Mouse (Mus musculus): Measurements from ENCODE around the gene Prps1l3.

DNA sequence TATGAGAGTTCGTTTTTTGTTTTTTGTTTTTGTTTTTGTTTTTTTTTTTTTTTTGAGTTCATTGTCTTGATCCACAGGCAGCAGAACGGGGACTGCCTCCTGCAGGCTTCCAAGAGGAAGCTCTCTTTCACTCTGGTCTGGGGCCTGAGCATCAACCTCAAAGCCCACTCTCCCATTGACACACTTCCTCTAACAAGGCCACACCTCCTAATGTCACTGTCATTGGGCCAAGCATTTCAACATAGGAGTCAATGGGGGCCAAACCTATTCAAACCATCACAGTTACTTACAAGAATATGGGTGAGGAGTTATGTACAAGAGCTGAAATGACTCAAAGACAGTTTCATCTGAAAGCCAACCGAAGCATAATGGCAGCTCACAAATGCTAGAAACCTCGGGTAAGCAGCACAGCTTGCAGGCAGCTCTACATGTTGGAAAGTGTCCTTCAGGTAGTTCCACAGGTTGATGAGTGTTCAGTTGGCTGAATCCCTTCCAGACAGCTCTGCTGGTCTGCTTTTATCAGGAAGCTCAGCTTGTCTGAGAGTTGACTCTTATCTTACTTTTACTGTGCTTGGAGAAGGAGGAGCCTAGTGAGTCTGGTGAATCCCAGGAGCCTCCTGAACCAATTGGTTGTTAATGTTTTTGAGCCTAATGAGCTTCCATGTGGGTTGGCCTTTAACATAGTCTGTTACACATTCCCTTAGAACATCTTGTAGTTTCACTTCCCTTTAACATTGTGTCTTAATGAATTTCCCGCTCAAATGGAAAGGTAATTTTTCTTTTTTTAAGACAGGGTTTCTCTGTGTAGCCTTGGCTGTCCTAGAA, 13.7 kb downstream of the Prps1l3 start:
- TF ChIP-seq POLR2A (IDR thresholded peaks at IDR 0.05; ENCODE audit: borderline replicate concordance, insufficient read depth, low read length): no peak
- TF ChIP-seq CTCF (IDR thresholded peaks at IDR 0.05; ENCODE audit: borderline replicate concordance, insufficient read depth, low read depth, low read length): no peak
